Mouse (Mus musculus): ENCODE measurements at regions not wholly inside any gene's neighbourhood (a gene's known extent, or its start where the extent isn't known, plus 50 kb on each side); places are given as distances from the start of the nearest gene placed in this dataset.

DNA sequence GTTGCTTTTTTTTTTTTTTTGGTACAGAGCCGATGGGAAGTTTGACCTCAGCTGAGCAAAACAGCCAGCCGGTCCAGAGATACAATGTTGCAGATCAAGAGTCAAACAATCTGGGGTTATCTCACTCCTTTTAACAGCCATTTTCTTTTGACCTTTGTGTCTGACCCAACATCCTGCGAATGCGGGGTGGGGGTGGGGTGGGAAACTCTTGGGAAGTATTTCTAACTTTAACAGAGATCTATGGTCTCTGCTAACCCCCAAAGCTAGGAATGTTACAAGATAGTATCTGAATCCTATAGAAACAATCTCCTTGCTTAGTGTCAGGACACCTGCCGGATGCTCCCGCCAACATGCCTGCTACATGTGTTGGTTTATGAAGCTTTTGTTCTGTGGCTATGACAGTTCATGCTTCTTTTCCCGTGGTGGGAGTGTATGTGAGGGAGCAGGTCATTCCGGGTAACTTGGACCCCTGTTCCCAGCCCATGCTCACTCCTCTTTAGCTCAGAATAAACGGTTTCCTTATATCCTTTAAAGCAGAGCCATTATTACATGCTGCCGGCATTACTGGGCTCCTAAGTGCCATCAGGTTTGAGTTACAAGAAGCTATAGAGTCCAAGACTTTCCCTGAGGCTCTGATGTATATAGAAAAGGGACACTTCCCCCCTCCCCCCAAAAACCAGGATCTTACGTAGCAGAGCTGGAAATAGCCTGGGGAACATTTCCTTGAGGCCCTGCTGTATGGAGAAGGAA, 92.2 kb upstream of the Cpsf6 start:
- no peaks in the 10 kb centered on the region for H3K36me3 ChIP-seq (ENCODE audit: control insufficient read depth, insufficient read depth, low read length)
- no peaks in the 10 kb centered on the region for H3K4me1 ChIP-seq (ENCODE audit: control insufficient read depth, insufficient read depth, low read length)
- TF ChIP-seq POLR2A (IDR thresholded peaks at IDR 0.05; ENCODE audit: control insufficient read depth, low read depth, low read length) (no peak), CTCF (IDR thresholded peaks at IDR 0.05; ENCODE audit: control insufficient read depth, insufficient read depth, insufficient replicate concordance, low read depth, low read length) (no peak)
- H3K27me3 ChIP-seq (ENCODE audit: control insufficient read depth, insufficient read depth, low read length) = no peaks in the 10 kb centered on the region
- no peak overlapping the region for H3K4me3 ChIP-seq (ENCODE audit: control insufficient read depth, low read depth, low read length)
- H3K27ac ChIP-seq (ENCODE audit: control insufficient read depth, insufficient read depth, low read depth, low read length) = no peak overlapping the region

DNA sequence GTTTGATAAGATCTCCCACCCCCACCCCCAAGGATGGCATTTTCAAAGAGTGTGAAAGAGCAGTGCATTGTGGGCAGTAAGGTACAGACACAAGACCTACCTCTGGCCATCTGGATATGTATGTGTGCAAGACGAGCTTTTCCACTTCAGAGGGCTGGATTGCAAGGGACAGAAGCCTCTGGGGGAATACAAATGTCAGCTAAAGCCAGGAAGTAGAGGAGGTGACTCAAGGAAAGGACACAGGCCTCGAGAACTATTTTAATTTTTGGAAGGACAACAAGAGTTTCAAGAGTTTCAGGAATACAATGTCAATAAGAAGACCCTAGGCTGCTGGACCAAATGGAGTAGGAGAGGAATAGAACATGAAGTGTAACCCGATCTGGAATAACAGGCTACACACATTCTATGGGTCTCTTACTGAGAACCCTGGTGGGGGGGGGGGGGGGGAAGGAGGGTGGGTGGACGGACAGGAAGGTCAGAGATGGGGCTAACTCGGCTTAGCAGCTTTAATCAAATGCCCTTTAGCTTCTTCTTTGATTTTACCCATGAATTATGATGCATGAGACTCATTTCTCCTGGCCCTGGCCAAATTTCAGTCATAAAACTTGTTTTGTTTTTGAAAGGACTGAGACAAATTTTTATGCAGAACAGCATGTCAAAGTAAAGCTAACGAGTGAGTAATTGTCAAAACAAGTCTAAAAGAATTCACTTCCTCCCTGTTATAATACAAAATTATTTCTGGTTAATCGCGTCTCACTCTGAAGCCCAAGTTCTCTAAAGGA, 91.4 kb upstream of the Cpsf6 start:
- no peaks in the 10 kb centered on the region for H3K36me3 ChIP-seq (ENCODE audit: control insufficient read depth, insufficient read depth, low read length)
- H3K4me3 ChIP-seq (ENCODE audit: control insufficient read depth, low read depth, low read length) = no peak overlapping the region
- TF ChIP-seq POLR2A (IDR thresholded peaks at IDR 0.05; ENCODE audit: control insufficient read depth, low read depth, low read length) (no peak), CTCF (IDR thresholded peaks at IDR 0.05; ENCODE audit: control insufficient read depth, insufficient read depth, insufficient replicate concordance, low read depth, low read length) (no peak)
- H3K4me1 ChIP-seq (ENCODE audit: control insufficient read depth, insufficient read depth, low read length) = no peaks in the 10 kb centered on the region
- H3K27ac ChIP-seq (ENCODE audit: control insufficient read depth, insufficient read depth, low read depth, low read length) = no peak overlapping the region
- H3K27me3 ChIP-seq (ENCODE audit: control insufficient read depth, insufficient read depth, low read length) = no peaks in the 10 kb centered on the region

- H3K4me3 ChIP-seq (ENCODE audit: control insufficient read depth, low read depth, low read length) = no peak overlapping the region
- H3K27ac ChIP-seq (ENCODE audit: control insufficient read depth, insufficient read depth, low read depth, low read length) = no peak overlapping the region
- no peaks in the 10 kb centered on the region for H3K36me3 ChIP-seq (ENCODE audit: control insufficient read depth, insufficient read depth, low read length)
- no peak for TF ChIP-seq POLR2A (IDR thresholded peaks at IDR 0.05; ENCODE audit: control insufficient read depth, low read depth, low read length)
- TF ChIP-seq CTCF (IDR thresholded peaks at IDR 0.05; ENCODE audit: control insufficient read depth, insufficient read depth, insufficient replicate concordance, low read depth, low read length) = no peak
- H3K27me3 ChIP-seq (ENCODE audit: control insufficient read depth, insufficient read depth, low read length) = no peaks in the 10 kb centered on the region
- no peaks in the 10 kb centered on the region for H3K4me1 ChIP-seq (ENCODE audit: control insufficient read depth, insufficient read depth, low read length)
Observed at GRCm38 (mm10) chr10:117470481-117470880, 90.7 kb upstream of the Cpsf6 start.

GRCm38 (mm10) chr10:117469573-117470090, 89.8 kb upstream of the Cpsf6 start:
- H3K27ac ChIP-seq (ENCODE audit: control insufficient read depth, insufficient read depth, low read depth, low read length) = no peak overlapping the region
- H3K27me3 ChIP-seq (ENCODE audit: control insufficient read depth, insufficient read depth, low read length) = no peaks in the 10 kb centered on the region
- no peaks in the 10 kb centered on the region for H3K4me1 ChIP-seq (ENCODE audit: control insufficient read depth, insufficient read depth, low read length)
- H3K36me3 ChIP-seq (ENCODE audit: control insufficient read depth, insufficient read depth, low read length) = no peaks in the 10 kb centered on the region
- no peak overlapping the region for H3K4me3 ChIP-seq (ENCODE audit: control insufficient read depth, low read depth, low read length)
- TF ChIP-seq CTCF (IDR thresholded peaks at IDR 0.05; ENCODE audit: control insufficient read depth, insufficient read depth, insufficient replicate concordance, low read depth, low read length) (no peak), POLR2A (IDR thresholded peaks at IDR 0.05; ENCODE audit: control insufficient read depth, low read depth, low read length) (no peak)

- Histone ChIP-seq H3K36me3 (ENCODE audit: control insufficient read depth, insufficient read depth, low read length) (no peaks in the 10 kb centered on the region), H3K27me3 (ENCODE audit: control insufficient read depth, insufficient read depth, low read length) (no peaks in the 10 kb centered on the region), H3K27ac (ENCODE audit: control insufficient read depth, insufficient read depth, low read depth, low read length) (no peak overlapping the region), H3K4me1 (ENCODE audit: control insufficient read depth, insufficient read depth, low read length) (no peaks in the 10 kb centered on the region), H3K4me3 (ENCODE audit: control insufficient read depth, low read depth, low read length) (no peak overlapping the region)
- no peak for TF ChIP-seq POLR2A (IDR thresholded peaks at IDR 0.05; ENCODE audit: control insufficient read depth, low read depth, low read length)
- no peak for TF ChIP-seq CTCF (IDR thresholded peaks at IDR 0.05; ENCODE audit: control insufficient read depth, insufficient read depth, insufficient replicate concordance, low read depth, low read length)
Observed at GRCm38 (mm10) chr10:117468931-117469572, 89.2 kb upstream of the Cpsf6 start.

- Histone ChIP-seq H3K4me3 (ENCODE audit: control insufficient read depth, low read depth, low read length) (no peak overlapping the region), H3K27ac (ENCODE audit: control insufficient read depth, insufficient read depth, low read depth, low read length) (no peak overlapping the region), H3K4me1 (ENCODE audit: control insufficient read depth, insufficient read depth, low read length) (no peaks in the 10 kb centered on the region), H3K36me3 (ENCODE audit: control insufficient read depth, insufficient read depth, low read length) (no peaks in the 10 kb centered on the region), H3K27me3 (ENCODE audit: control insufficient read depth, insufficient read depth, low read length) (no peaks in the 10 kb centered on the region)
- TF ChIP-seq POLR2A (IDR thresholded peaks at IDR 0.05; ENCODE audit: control insufficient read depth, low read depth, low read length) (no peak), CTCF (IDR thresholded peaks at IDR 0.05; ENCODE audit: control insufficient read depth, insufficient read depth, insufficient replicate concordance, low read depth, low read length) (no peak)
Observed at GRCm38 (mm10) chr10:117468381-117468780, 88.6 kb upstream of the Cpsf6 start.

DNA sequence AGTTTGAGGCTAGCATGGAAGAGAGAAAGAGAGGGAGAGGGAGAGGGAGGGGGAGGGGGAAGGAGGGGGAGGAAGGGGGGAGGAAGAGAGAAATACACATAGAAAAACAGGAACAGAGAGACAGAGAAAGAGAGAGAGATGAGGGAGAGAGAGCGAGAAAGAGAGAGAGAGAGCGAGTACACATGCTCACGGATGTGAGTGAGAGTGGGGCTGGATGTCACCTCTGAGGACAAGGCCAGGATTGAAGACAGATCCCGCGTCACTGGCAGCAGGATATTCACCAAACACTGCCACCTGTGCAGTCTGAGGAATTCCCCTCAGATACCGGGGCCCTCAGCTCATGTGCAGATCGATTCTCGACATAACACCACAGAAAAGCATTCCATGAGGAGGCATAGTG, 87.3 kb upstream of the Cpsf6 start:
- Histone ChIP-seq H3K36me3 (ENCODE audit: control insufficient read depth, insufficient read depth, low read length) (no peaks in the 10 kb centered on the region), H3K4me1 (ENCODE audit: control insufficient read depth, insufficient read depth, low read length) (peaks cover under 1% of the 10 kb centered on the region; the same call in 1 of the 2 replicates), H3K27me3 (ENCODE audit: control insufficient read depth, insufficient read depth, low read length) (no peaks in the 10 kb centered on the region), H3K4me3 (ENCODE audit: control insufficient read depth, low read depth, low read length) (no peak overlapping the region), H3K27ac (ENCODE audit: control insufficient read depth, insufficient read depth, low read depth, low read length) (no peak overlapping the region)
- TF ChIP-seq CTCF (IDR thresholded peaks at IDR 0.05; ENCODE audit: control insufficient read depth, insufficient read depth, insufficient replicate concordance, low read depth, low read length) = no peak
- no peak for TF ChIP-seq POLR2A (IDR thresholded peaks at IDR 0.05; ENCODE audit: control insufficient read depth, low read depth, low read length)

Data from testis, adult 2 months (tissue).